Mouse (Mus musculus) neural tube, embryonic 15.5 days (tissue): ENCODE measurements around the gene Exoc6. TPM values are rescaled to one million over a fixed set of nuclear protein-coding genes. Genes with fewer than 3 reads are reported as not detected.

Experiments
- ATAC-seq: fragments of 200-750 bp; cut with Nextera tagmentation; 2 replicates; pipeline ENCODE4 v1.8.0; 2017; ENCODE audit warnings: mild to moderate bottlenecking, moderate TSS enrichment, moderate library complexity; ENCODE audit not compliant: low FRiP score
- H3K27ac ChIP-seq: fragments of 300-500 bp; sonication (generic); replicated peaks from 2 replicates; pipeline ENCODE4 v1.5.1; 2015; ENCODE audit warnings: mild to moderate bottlenecking, inconsistent platforms
- H3K27me3 ChIP-seq: fragments of 300-500 bp; sonication (generic); replicated peaks from 2 replicates; pipeline ENCODE4 v1.6.1; 2015; ENCODE audit warnings: inconsistent platforms
- H3K36me3 ChIP-seq: fragments of 300-500 bp; sonication (generic); 2 replicates; pipeline ENCODE4 v1.6.1; 2015; ENCODE audit warnings: inconsistent platforms
- H3K4me1 ChIP-seq: fragments of 300-500 bp; sonication (generic); 2 replicates; pipeline ENCODE4 v1.6.1; 2015; ENCODE audit warnings: inconsistent platforms
- H3K4me2 ChIP-seq: fragments of 300-500 bp; sonication (generic); 2 replicates; pipeline ENCODE4 v1.6.1; 2015; ENCODE audit warnings: inconsistent platforms, mild to moderate bottlenecking, moderate library complexity
- H3K4me3 ChIP-seq: fragments of 300-500 bp; sonication (generic); replicated peaks from 2 replicates; pipeline ENCODE4 v1.5.1; 2015; ENCODE audit warnings: mild to moderate bottlenecking, inconsistent platforms
- H3K9ac ChIP-seq: fragments of 300-500 bp; sonication (generic); replicated peaks from 2 replicates; pipeline ENCODE4 v1.6.1; 2015; ENCODE audit warnings: mild to moderate bottlenecking, inconsistent platforms
- H3K9me3 ChIP-seq: fragments of 300-500 bp; sonication (generic); replicated peaks from 2 replicates; pipeline ENCODE4 v1.6.1; 2016; ENCODE audit warnings: inconsistent platforms
- WGBS: fragments of 180-500 bp; shearing (Covaris S2); methylation state at CpG from one replicate; pipeline ENCODE4 v1.1.7; 2015; ENCODE audit warnings: mixed read lengths; 5-methylcytosine and 5-hydroxymethylcytosine counted together
- polyA plus RNA-seq: library from polyadenylated mRNA; unstranded; fragments of >200 nt; fragmentation: Nextera tagmentation; extraction: Ambion mirVana; gene quantifications from 2 replicates; pipeline ENCODE4 v1.2.1, GENCODE M21; 2015

Exoc6 gene
- polyA plus RNA-seq, 1 experiment from 2014 or later: 19.7 TPM

- H3K4me3 ChIP-seq: no peak overlapping the region
- no peak for ATAC-seq
- H3K27ac ChIP-seq: no peak overlapping the region
- no peaks in the 10 kb centered on the region for H3K4me1 ChIP-seq
- H3K27me3 ChIP-seq: no peaks in the 10 kb centered on the region
- 71% methylated on average over 13 of the region's 13 CpGs for WGBS
- H3K9ac ChIP-seq: no peak overlapping the region
- H3K9me3 ChIP-seq: no peaks in the 10 kb centered on the region
- H3K4me2 ChIP-seq: no peak overlapping the region
- H3K36me3 ChIP-seq: no peaks in the 10 kb centered on the region
Measured at GRCm38 (mm10) chr19:37667855-37668594, 117.8 kb downstream of the Exoc6 start.

GRCm38 (mm10) chr19:37668657-37669056, 118.4 kb downstream of the Exoc6 start:
- H3K9me3 ChIP-seq: no peaks in the 10 kb centered on the region

GRCm38 (mm10) chr19:37669486-37669885, 119.3 kb downstream of the Exoc6 start:
- H3K4me3 ChIP-seq: no peak overlapping the region
- H3K4me2 ChIP-seq: no peak overlapping the region
- no peak overlapping the region for H3K9ac ChIP-seq
- no peaks in the 10 kb centered on the region for H3K9me3 ChIP-seq
- WGBS: 86% methylated on average over 5 of the region's 5 CpGs
- no peaks in the 10 kb centered on the region for H3K36me3 ChIP-seq
- no peaks in the 10 kb centered on the region for H3K27me3 ChIP-seq
- ATAC-seq: no peak
- no peak overlapping the region for H3K27ac ChIP-seq
- H3K4me1 ChIP-seq: no peaks in the 10 kb centered on the region

More at GRCm38 (mm10) chr19:37668657-37669056, 118.4 kb downstream of the Exoc6 start:
- Histone ChIP-seq H3K4me1 (no peaks in the 10 kb centered on the region), H3K4me2 (no peak overlapping the region), H3K27me3 (no peaks in the 10 kb centered on the region), H3K27ac (no peak overlapping the region), H3K36me3 (no peaks in the 10 kb centered on the region), H3K9ac (no peak overlapping the region), H3K4me3 (no peak overlapping the region)
- WGBS: 90% methylated on average over 5 of the region's 5 CpGs
- ATAC-seq: no peak

- Histone ChIP-seq H3K9me3 (no peaks in the 10 kb centered on the region), H3K27me3 (no peaks in the 10 kb centered on the region), H3K4me1 (no peaks in the 10 kb centered on the region), H3K4me3 (no peak overlapping the region), H3K27ac (no peak overlapping the region), H3K9ac (no peak overlapping the region), H3K36me3 (no peaks in the 10 kb centered on the region), H3K4me2 (no peak overlapping the region)
- WGBS: 75% methylated on average over 12 of the region's 12 CpGs
- no peak for ATAC-seq
Measured at GRCm38 (mm10) chr19:37673393-37673792, 123.2 kb downstream of the Exoc6 start.

GRCm38 (mm10) chr19:37685281-37685680, 135.1 kb downstream of the Exoc6 start, which contains the start of gene Cyp26c1:
TSS of gene Cyp26c1 (plus strand) at chr19:37685581.
- no peak within 1 kb of the TSS for H3K4me3 ChIP-seq
- H3K9ac ChIP-seq: no peak within 1 kb of the TSS
- H3K36me3 ChIP-seq: no peaks in the 10 kb centered on the region
- H3K4me1 ChIP-seq: peaks cover 14% of the 10 kb centered on the region
- H3K9me3 ChIP-seq: no peaks in the 10 kb centered on the region
- H3K27ac ChIP-seq: no peak within 1 kb of the TSS
- peaks cover 89% of the 10 kb centered on the region for H3K27me3 ChIP-seq
- 7% methylated on average over 6 of the region's 6 CpGs for WGBS
- ATAC-seq: no peak
- H3K4me2 ChIP-seq: no peak within 1 kb of the TSS

- H3K9ac ChIP-seq: no peak overlapping the region
- H3K4me3 ChIP-seq: no peak overlapping the region
- ATAC-seq: peak; percentile 24; the same call in 1 of the 2 replicates
- peaks cover 18% of the 10 kb centered on the region for H3K4me1 ChIP-seq
- no peaks in the 10 kb centered on the region for H3K9me3 ChIP-seq
- no peaks in the 10 kb centered on the region for H3K36me3 ChIP-seq
- 5% methylated on average over 23 of the region's 23 CpGs for WGBS
- H3K27me3 ChIP-seq: peaks cover 96% of the 10 kb centered on the region
- no peak overlapping the region for H3K4me2 ChIP-seq
- H3K27ac ChIP-seq: no peak overlapping the region
Measured at GRCm38 (mm10) chr19:37686347-37686746, 136.1 kb downstream of the Exoc6 start.

GRCm38 (mm10) chr19:37686941-37687850, 137.0 kb downstream of the Exoc6 start:
- 0 out of 2 replicates have a peak, but pooled peaks have one; percentile 21 for ATAC-seq

GRCm38 (mm10) chr19:37689478-37689877, 139.3 kb downstream of the Exoc6 start:
- no peaks in the 10 kb centered on the region for H3K9me3 ChIP-seq
- no peak overlapping the region for H3K9ac ChIP-seq
- ATAC-seq: no peak
- H3K27ac ChIP-seq: no peak overlapping the region
- WGBS: 26% methylated on average over 5 of the region's 5 CpGs
- no peak overlapping the region for H3K4me3 ChIP-seq
- peaks cover 28% of the 10 kb centered on the region for H3K4me1 ChIP-seq
- H3K27me3 ChIP-seq: peaks cover 100% of the 10 kb centered on the region
- no peaks in the 10 kb centered on the region for H3K36me3 ChIP-seq
- no peak overlapping the region for H3K4me2 ChIP-seq

More at GRCm38 (mm10) chr19:37686941-37687850, 137.0 kb downstream of the Exoc6 start:
- H3K36me3 ChIP-seq: no peaks in the 10 kb centered on the region
- no peak overlapping the region for H3K4me3 ChIP-seq
- no peak overlapping the region for H3K4me2 ChIP-seq
- no peaks in the 10 kb centered on the region for H3K9me3 ChIP-seq
- WGBS: 5% methylated on average over 62 of the region's 62 CpGs
- peaks cover 18% of the 10 kb centered on the region for H3K4me1 ChIP-seq
- H3K27me3 ChIP-seq: peaks cover 98% of the 10 kb centered on the region
- no peak overlapping the region for H3K27ac ChIP-seq
- no peak overlapping the region for H3K9ac ChIP-seq

GRCm38 (mm10) chr19:37690716-37691115, 140.5 kb downstream of the Exoc6 start:
- no peaks in the 10 kb centered on the region for H3K36me3 ChIP-seq
- no peak for ATAC-seq
- peak overlapping the region; percentile 42 for H3K4me2 ChIP-seq
- no peak overlapping the region for H3K27ac ChIP-seq
- H3K27me3 ChIP-seq: peaks cover 100% of the 10 kb centered on the region
- H3K9ac ChIP-seq: no peak overlapping the region
- 0 out of 2 replicates have a peak overlapping the region, but pooled peaks have one; percentile 14 for H3K4me3 ChIP-seq
- 3% methylated on average over 29 of the region's 29 CpGs for WGBS
- peaks cover 24% of the 10 kb centered on the region for H3K4me1 ChIP-seq
- H3K9me3 ChIP-seq: no peaks in the 10 kb centered on the region

GRCm38 (mm10) chr19:37692879-37693278, 142.7 kb downstream of the Exoc6 start:
- no peak overlapping the region for H3K27ac ChIP-seq
- ATAC-seq: peak; percentile 68
- no peaks in the 10 kb centered on the region for H3K9me3 ChIP-seq
- H3K4me2 ChIP-seq: peak overlapping the region; percentile 73
- H3K36me3 ChIP-seq: no peaks in the 10 kb centered on the region
- WGBS: 0% methylated on average over 40 of the region's 40 CpGs
- H3K9ac ChIP-seq: peak overlapping the region; percentile 32; the same call in 1 of the 2 replicates
- H3K4me1 ChIP-seq: peaks cover 37% of the 10 kb centered on the region
- H3K4me3 ChIP-seq: peak overlapping the region; percentile 38
- peaks cover 100% of the 10 kb centered on the region for H3K27me3 ChIP-seq

GRCm38 (mm10) chr19:37695146-37695545, 144.9 kb downstream of the Exoc6 start:
- H3K36me3 ChIP-seq: no peaks in the 10 kb centered on the region
- ATAC-seq: no peak
- no peak overlapping the region for H3K27ac ChIP-seq
- no peak overlapping the region for H3K4me2 ChIP-seq
- H3K4me3 ChIP-seq: no peak overlapping the region
- peaks cover 100% of the 10 kb centered on the region for H3K27me3 ChIP-seq
- 27% methylated on average over 13 of the region's 13 CpGs for WGBS
- H3K4me1 ChIP-seq: peaks cover 51% of the 10 kb centered on the region
- no peaks in the 10 kb centered on the region for H3K9me3 ChIP-seq
- H3K9ac ChIP-seq: no peak overlapping the region
